Mouse (Mus musculus): ENCODE results near the gene Calcr. TPM values are rescaled to one million over a fixed set of nuclear protein-coding genes. Genes with fewer than 3 reads are reported as not detected.
"Not testable (repeated sequence)": the region's sequence is repeated elsewhere in the genome, so short reads cannot be mapped to it uniquely, and the experiment has no call there.

Gene Calcr
- polyA plus RNA-seq, 1 experiment: 0.93 TPM

DNA sequence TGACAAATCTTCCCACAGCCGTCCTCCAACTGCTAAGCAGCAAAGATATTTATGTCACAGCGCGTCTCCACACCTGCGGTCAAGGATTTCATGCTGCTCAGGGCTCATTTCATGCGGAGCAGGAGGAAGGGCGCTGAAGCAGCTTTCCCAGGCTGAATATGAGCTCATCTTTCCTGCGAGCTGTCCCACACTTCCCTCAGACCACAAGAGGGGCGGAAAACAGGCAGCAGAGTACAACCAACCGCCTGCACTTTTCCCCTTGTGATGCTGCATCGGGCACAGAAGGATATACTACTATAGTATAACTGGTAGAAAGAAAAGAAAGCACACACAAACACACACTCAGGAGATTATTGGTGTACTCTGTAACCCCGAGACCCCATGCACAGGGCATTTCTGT lies 23.2 kb downstream of the Calcr start:
- Histone ChIP-seq H3K4me1 (ENCODE audit: control insufficient read depth, insufficient read depth, low read length) (no peaks in the 10 kb centered on the region), H3K27ac (ENCODE audit: insufficient read depth, low read length) (no peak overlapping the region), H3K27me3 (ENCODE audit: control insufficient read depth, insufficient read depth, low read length) (no peaks in the 10 kb centered on the region), H3K4me3 (replicated peaks; ENCODE audit: insufficient read depth, low read depth, low read length) (no peak overlapping the region)
- 47% methylated on average over 11 of the region's 11 CpGs for WGBS
- TF ChIP-seq POLR2A (IDR thresholded peaks at IDR 0.05; ENCODE audit: borderline replicate concordance, insufficient read depth, low read length) (no peak), CTCF (IDR thresholded peaks at IDR 0.05; ENCODE audit: borderline replicate concordance, insufficient read depth, low read depth, low read length) (no peak)
- DNase-seq: no peak

DNA sequence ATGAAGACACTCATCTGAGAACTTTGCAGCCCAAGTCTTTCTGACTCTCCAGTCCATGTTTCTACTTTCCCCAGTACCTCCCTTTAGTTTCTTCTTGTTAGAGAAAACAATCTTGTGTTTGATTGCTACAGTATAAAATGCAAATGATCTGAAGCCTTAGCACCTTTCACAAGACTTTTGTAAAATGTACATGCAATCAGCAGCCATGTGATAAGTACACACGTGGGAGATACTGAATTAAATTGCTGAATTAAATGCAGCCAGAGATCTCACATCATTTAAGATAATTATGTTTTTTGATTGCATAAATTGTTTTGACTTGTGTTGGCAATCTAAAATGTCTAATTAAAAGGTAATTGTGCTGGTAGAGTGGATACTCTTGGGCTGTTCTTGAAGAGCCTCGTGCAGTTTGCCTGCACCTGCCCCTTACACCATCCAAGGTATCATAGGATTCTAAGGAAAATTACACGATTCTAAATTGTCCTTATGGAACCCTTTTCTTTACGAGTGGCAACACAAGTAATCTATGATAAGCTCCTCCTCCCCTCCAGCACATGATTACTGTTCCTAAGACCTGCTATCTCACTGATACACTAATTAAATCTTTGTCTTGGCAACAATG lies 34.2 kb downstream of the Calcr start:
- no peaks in the 10 kb centered on the region for H3K4me1 ChIP-seq (ENCODE audit: control insufficient read depth, insufficient read depth, low read length)
- DNase-seq: no peak
- WGBS: 71% methylated on average over 4 of the region's 4 CpGs
- no peak overlapping the region for H3K4me3 ChIP-seq (replicated peaks; ENCODE audit: insufficient read depth, low read depth, low read length)
- no peak for TF ChIP-seq CTCF (IDR thresholded peaks at IDR 0.05; ENCODE audit: borderline replicate concordance, insufficient read depth, low read depth, low read length)
- no peak for TF ChIP-seq POLR2A (IDR thresholded peaks at IDR 0.05; ENCODE audit: borderline replicate concordance, insufficient read depth, low read length)
- H3K27me3 ChIP-seq (ENCODE audit: control insufficient read depth, insufficient read depth, low read length): no peaks in the 10 kb centered on the region
- H3K27ac ChIP-seq (ENCODE audit: insufficient read depth, low read length): no peak overlapping the region

DNA sequence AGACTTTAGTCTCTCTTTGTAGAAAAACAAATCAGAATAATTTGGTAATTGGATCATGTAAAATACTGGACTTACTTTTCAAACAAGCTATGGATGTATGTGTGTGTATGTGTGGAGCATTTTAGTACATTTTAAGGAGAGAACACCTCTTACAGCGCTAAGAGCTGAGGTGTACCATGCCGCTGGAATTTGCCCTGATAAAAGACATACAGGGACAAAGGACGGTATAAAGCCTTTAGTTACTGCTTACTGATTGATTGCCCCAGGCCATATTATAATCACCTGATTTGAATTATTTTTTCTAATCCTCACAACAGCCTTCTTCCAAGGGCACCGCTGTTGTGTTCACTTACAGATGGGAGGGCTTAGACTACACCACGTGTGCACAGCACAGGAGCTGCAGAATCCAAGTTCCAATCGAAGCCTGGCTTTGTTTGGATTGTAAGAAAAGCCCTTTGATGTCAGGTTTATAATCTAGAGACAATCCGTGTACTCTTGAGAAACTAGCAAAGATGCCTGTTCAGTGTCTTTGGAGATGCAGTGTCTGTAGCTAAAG lies 76.3 kb downstream of the Calcr start:
- no peak overlapping the region for H3K27ac ChIP-seq (ENCODE audit: insufficient read depth, low read length)
- 82% methylated on average over 7 of the region's 7 CpGs for WGBS
- H3K27me3 ChIP-seq (ENCODE audit: control insufficient read depth, insufficient read depth, low read length): no peaks in the 10 kb centered on the region
- no peaks in the 10 kb centered on the region for H3K4me1 ChIP-seq (ENCODE audit: control insufficient read depth, insufficient read depth, low read length)
- DNase-seq: no peak
- H3K4me3 ChIP-seq (replicated peaks; ENCODE audit: insufficient read depth, low read depth, low read length): no peak overlapping the region
- TF ChIP-seq POLR2A (IDR thresholded peaks at IDR 0.05; ENCODE audit: borderline replicate concordance, insufficient read depth, low read length) (no peak), CTCF (IDR thresholded peaks at IDR 0.05; ENCODE audit: borderline replicate concordance, insufficient read depth, low read depth, low read length) (no peak)

DNA sequence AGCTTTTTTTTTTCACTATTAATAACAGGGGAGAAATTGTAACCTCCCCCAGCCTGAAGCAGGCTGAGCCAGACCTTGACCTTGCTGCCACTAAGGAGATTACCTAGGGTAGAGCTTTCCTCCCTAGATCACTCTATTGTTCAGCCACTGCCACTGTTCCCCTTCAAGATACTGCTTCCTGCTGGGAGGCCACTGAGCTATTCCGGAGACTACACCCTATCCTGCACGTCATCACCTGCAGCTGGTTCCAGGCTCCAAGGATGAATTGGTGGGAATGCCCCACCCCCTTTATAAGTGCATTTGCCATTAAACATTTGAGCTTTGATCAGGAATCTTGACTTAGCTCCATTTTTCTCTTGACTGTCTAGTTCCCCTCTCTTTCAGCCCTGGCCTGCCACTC lies 86.2 kb downstream of the Calcr start:
- not testable (repeated sequence) for H3K4me1 ChIP-seq (ENCODE audit: control insufficient read depth, insufficient read depth, low read length); H3K4me3 ChIP-seq (replicated peaks; ENCODE audit: insufficient read depth, low read depth, low read length); H3K27me3 ChIP-seq (ENCODE audit: control insufficient read depth, insufficient read depth, low read length); H3K27ac ChIP-seq (ENCODE audit: insufficient read depth, low read length); DNase-seq
- WGBS: 17% methylated on average over 2 of the region's 2 CpGs

DNA sequence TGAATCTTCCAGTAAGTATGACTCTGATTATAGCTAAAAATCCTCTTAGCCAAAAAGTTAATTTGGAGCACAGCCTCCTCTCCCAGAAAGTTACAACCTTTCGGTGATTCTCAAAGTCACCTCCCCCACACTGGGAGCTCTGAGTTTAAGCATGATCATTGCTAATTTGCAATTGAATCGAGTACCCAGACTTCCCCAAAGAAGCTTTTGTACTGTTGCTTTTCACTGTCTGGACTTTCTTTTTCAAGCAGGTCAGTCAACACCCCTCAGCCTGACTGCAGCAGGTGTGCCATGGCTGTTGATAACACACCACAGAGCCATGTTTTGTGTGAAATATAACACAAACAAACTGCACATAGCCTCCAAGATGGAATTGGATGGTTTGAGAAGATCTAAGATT lies 86.7 kb downstream of the Calcr start:
- no peak for DNase-seq
- WGBS: 18% methylated on average over 2 of the region's 2 CpGs
- Histone ChIP-seq H3K4me3 (replicated peaks; ENCODE audit: insufficient read depth, low read depth, low read length) (no peak overlapping the region), H3K27me3 (ENCODE audit: control insufficient read depth, insufficient read depth, low read length) (no peaks in the 10 kb centered on the region), H3K4me1 (ENCODE audit: control insufficient read depth, insufficient read depth, low read length) (no peaks in the 10 kb centered on the region), H3K27ac (ENCODE audit: insufficient read depth, low read length) (no peak overlapping the region)
- TF ChIP-seq CTCF (IDR thresholded peaks at IDR 0.05; ENCODE audit: borderline replicate concordance, insufficient read depth, low read depth, low read length) (no peak), POLR2A (IDR thresholded peaks at IDR 0.05; ENCODE audit: borderline replicate concordance, insufficient read depth, low read length) (no peak)

DNA sequence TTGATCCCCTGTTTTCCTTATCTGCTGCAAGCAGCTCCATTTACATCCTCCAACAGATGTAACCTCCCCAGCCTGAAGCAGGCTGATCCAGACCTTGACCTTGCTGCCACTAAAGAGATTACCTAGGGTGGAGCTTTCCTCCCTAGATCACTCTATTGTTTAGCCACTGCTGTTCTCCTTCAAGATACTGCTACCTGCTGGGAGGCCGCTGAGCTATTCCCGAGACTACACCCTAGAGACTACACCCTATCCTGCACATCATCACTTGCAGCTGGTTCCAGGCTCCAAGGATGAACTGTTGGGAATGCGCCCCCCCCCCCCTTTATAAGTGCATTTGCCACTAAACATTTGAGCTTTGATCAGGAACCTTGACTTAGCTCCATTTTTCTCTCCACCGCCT lies 92.6 kb downstream of the Calcr start:
- not testable (repeated sequence) for DNase-seq; H3K4me3 ChIP-seq (replicated peaks; ENCODE audit: insufficient read depth, low read depth, low read length); H3K4me1 ChIP-seq (ENCODE audit: control insufficient read depth, insufficient read depth, low read length); H3K27me3 ChIP-seq (ENCODE audit: control insufficient read depth, insufficient read depth, low read length); H3K27ac ChIP-seq (ENCODE audit: insufficient read depth, low read length)
- 73% methylated on average over 4 of the region's 4 CpGs for WGBS

DNA sequence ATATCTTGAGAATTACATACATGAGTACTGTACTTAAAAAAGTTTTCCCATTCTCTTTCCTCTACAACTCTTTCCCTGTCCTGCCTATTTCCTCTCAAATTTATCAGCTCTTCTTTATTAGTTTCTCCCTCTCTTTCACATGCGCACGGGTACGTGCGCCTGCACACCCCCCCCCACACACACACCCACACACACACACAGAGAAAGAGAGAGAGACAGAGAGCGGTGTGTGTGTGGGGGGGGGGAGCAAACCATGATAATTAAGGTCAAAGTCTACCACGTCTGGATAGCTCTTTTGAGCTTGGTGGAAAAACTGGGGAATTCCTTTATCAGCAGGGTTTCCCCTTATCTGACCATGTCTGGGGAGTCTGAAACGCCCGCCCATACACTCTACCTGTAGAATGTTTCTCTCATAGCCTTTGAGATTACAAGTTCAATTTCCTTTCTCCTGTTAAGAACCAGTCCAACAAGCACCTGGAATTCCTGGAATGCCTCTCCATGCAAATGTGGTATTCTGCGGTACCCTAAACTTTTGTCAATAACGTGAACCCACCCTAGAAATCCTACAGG lies 100.3 kb downstream of the Calcr start:
- TF ChIP-seq POLR2A (IDR thresholded peaks at IDR 0.05; ENCODE audit: borderline replicate concordance, insufficient read depth, low read length) (no peak), CTCF (IDR thresholded peaks at IDR 0.05; ENCODE audit: borderline replicate concordance, insufficient read depth, low read depth, low read length) (no peak)
- no peak overlapping the region for H3K27ac ChIP-seq (ENCODE audit: insufficient read depth, low read length)
- no peak for DNase-seq
- no peak overlapping the region for H3K4me3 ChIP-seq (replicated peaks; ENCODE audit: insufficient read depth, low read depth, low read length)
- no peaks in the 10 kb centered on the region for H3K4me1 ChIP-seq (ENCODE audit: control insufficient read depth, insufficient read depth, low read length)
- 79% methylated on average over 10 of the region's 10 CpGs for WGBS
- no peaks in the 10 kb centered on the region for H3K27me3 ChIP-seq (ENCODE audit: control insufficient read depth, insufficient read depth, low read length)

DNA sequence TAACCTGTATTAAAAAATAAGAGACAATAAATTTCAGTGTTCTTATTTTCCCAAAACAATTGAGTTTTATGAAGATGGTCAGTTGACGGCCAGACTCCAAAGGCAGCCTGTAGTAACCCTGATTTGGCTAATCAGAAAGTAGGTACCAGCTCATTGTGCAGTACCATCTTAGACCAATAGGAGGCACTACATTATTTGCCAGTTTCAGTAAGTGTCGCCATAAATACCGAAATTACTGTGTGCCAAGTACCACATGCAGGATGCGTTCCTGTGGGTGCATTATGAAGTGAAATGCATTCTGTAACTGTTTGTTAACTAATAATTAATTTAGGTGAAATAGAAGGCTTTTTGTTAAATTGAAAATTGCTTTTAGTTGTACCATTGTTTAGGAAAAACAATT lies 106.1 kb downstream of the Calcr start:
- no peak for DNase-seq
- Histone ChIP-seq H3K27ac (ENCODE audit: insufficient read depth, low read length) (no peak overlapping the region), H3K4me3 (replicated peaks; ENCODE audit: insufficient read depth, low read depth, low read length) (no peak overlapping the region), H3K27me3 (ENCODE audit: control insufficient read depth, insufficient read depth, low read length) (no peaks in the 10 kb centered on the region), H3K4me1 (ENCODE audit: control insufficient read depth, insufficient read depth, low read length) (no peaks in the 10 kb centered on the region)
- WGBS: 91% methylated on average over 4 of the region's 4 CpGs
- TF ChIP-seq CTCF (IDR thresholded peaks at IDR 0.05; ENCODE audit: borderline replicate concordance, insufficient read depth, low read depth, low read length) (no peak), POLR2A (IDR thresholded peaks at IDR 0.05; ENCODE audit: borderline replicate concordance, insufficient read depth, low read length) (no peak)

Other genes with a start within 250 kb of the Calcr start
- gene Tfpi2, start 224.2 kb upstream of the Calcr start, polyA plus RNA-seq (2012; rRNA removed): 0.21 and 0.22 TPM in 2 replicates
- gene Gngt1, start 229.1 kb upstream of the Calcr start, polyA plus RNA-seq (2012; rRNA removed): not detected in 2 replicates
- gene Gng11, start 239.2 kb upstream of the Calcr start, polyA plus RNA-seq (2012; rRNA removed): 39.3 and 53.2 TPM in 2 replicates

Measured in cerebellum, adult 2 months (tissue).